In genomic region chr2:170060066-170060465, GRCm38 (mm10) we compare ENCODE assay signal across 10 mouse cellular contexts.
DNase-seq lines count a peak whose midpoint lies in the region; ATAC-seq and TF ChIP-seq lines count a peak whose summit lies in the region.
"Had no signal": no experiment of that assay in that cellular context is flagged by ENCODE, and none has a peak within 500 bp of the region (broad histone marks: within the 10 kb centered on the region; RNA-seq: fewer than 3 reads in every experiment).

No protein-coding gene starts in this region.

- H3K79me2 ChIP-seq in CH12.LX (replicated peaks; ENCODE audit: control insufficient read depth, extremely low read depth, insufficient read depth, poor library complexity, severe bottlenecking) = no peaks in the 10 kb centered on the region

- TF ChIP-seq EP300 in CH12.LX (IDR thresholded peaks at IDR 0.05; ENCODE audit: low read length) = no peak

- peak; percentile 48 for TF ChIP-seq RAD21 in CH12.LX (IDR thresholded peaks at IDR 0.05; ENCODE audit: low read depth, low read length)

- peak; percentile 44 to 72; a peak in 3 of 4 replicates for TF ChIP-seq CTCF in CH12.LX (conservative IDR thresholded peaks at IDR 0.05 in 1 of 2, IDR thresholded peaks at IDR 0.05 in 1 of 2; ENCODE audit: low read depth in 2 of 2, low read length in 2 of 2)

- H3K36me3 ChIP-seq in hindbrain, embryonic 11.5 days (ENCODE audit: control insufficient read depth, insufficient read depth, low read length) = no peaks in the 10 kb centered on the region
- no peaks in the 10 kb centered on the region for H3K36me3 ChIP-seq in hindbrain, embryonic 12.5 days
- no peaks in the 10 kb centered on the region for H3K36me3 ChIP-seq in CH12.LX (replicated peaks in 1 of 2; ENCODE audit: control insufficient read depth in 1 of 2, insufficient read depth in 1 of 2, low read length in 1 of 2)
- no peaks in the 10 kb centered on the region for H3K36me3 ChIP-seq in liver, embryonic 13.5 days
- H3K36me3 ChIP-seq: liver, embryonic 15.5 days had no signal

- H3K27ac ChIP-seq in hindbrain, embryonic 11.5 days (ENCODE audit: low read depth, low read length) = no peak overlapping the region
- no peak overlapping the region for H3K27ac ChIP-seq in hindbrain, embryonic 12.5 days
- no peak overlapping the region for H3K27ac ChIP-seq in CH12.LX (ENCODE audit: insufficient read depth, low read depth)
- no peak overlapping the region for H3K27ac ChIP-seq in liver, embryonic 13.5 days
- H3K27ac ChIP-seq: liver, embryonic 15.5 days had no signal

- dilution Hi-C loops in CH12.LX (cut with MboI; ENCODE audit: extremely low pct_ligation_motif_present, extremely low pct_unique_long_range_greater_than_20kb, low sequenced_read_pairs) = no loop called here

- in situ Hi-C loops in CH12.LX (cut with MboI; ENCODE audit: low pct_ligation_motif_present, low pct_unique_long_range_greater_than_20kb, low sequenced_read_pairs) = no loop called here

- no peak overlapping the region for H3K4me3 ChIP-seq in hindbrain, embryonic 11.5 days (ENCODE audit: low read depth, low read length)
- H3K4me3 ChIP-seq in hindbrain, embryonic 12.5 days = no peak overlapping the region
- no peak overlapping the region for H3K4me3 ChIP-seq in CH12.LX (replicated peaks in 1 of 3; ENCODE audit: low read depth in 2 of 3, low read length in 2 of 3, poor library complexity in 1 of 3)
- no peak overlapping the region for H3K4me3 ChIP-seq in liver, embryonic 13.5 days (replicated peaks)
- H3K4me3 ChIP-seq: erythroblast, embryonic 14.5 days; liver, embryonic 15.5 days had no signal

- 60% methylated on average over 4 of the region's 4 CpGs for whole genome bisulfite sequencing in hindbrain, embryonic 11.5 days
- WGBS in hindbrain, embryonic 12.5 days = 58% methylated on average over 4 of the region's 4 CpGs
- WGBS in liver, embryonic 13.5 days (ENCODE audit: insufficient replicate concordance) = 54% methylated on average over 4 of the region's 4 CpGs

- H3K9ac ChIP-seq in hindbrain, embryonic 11.5 days (ENCODE audit: low read depth, low read length) = no peak overlapping the region
- no peak overlapping the region for H3K9ac ChIP-seq in hindbrain, embryonic 12.5 days
- H3K9ac ChIP-seq in CH12.LX (ENCODE audit: insufficient read depth, low read depth) = no peak overlapping the region
- no peak overlapping the region for H3K9ac ChIP-seq in liver, embryonic 13.5 days
- H3K9ac ChIP-seq: liver, embryonic 15.5 days had no signal

- no peaks in the 10 kb centered on the region for H3K27me3 ChIP-seq in hindbrain, embryonic 11.5 days (ENCODE audit: control insufficient read depth, insufficient read depth, low read length)
- H3K27me3 ChIP-seq in hindbrain, embryonic 12.5 days = no peaks in the 10 kb centered on the region
- H3K27me3 ChIP-seq in CH12.LX (replicated peaks) = no peaks in the 10 kb centered on the region
- H3K27me3 ChIP-seq in liver, embryonic 13.5 days = no peaks in the 10 kb centered on the region
- H3K27me3 ChIP-seq: liver, embryonic 15.5 days had no signal

- H3K4me1 ChIP-seq in hindbrain, embryonic 11.5 days (replicated peaks; ENCODE audit: control insufficient read depth, insufficient read depth, low read length) = no peaks in the 10 kb centered on the region
- H3K4me1 ChIP-seq in hindbrain, embryonic 12.5 days = no peaks in the 10 kb centered on the region
- no peaks in the 10 kb centered on the region for H3K4me1 ChIP-seq in CH12.LX (ENCODE audit: control insufficient read depth in 1 of 2, insufficient read depth in 2 of 2)
- no peaks in the 10 kb centered on the region for H3K4me1 ChIP-seq in liver, embryonic 13.5 days (replicated peaks)
- H3K4me1 ChIP-seq: liver, embryonic 15.5 days had no signal

- H3K4me2 ChIP-seq in hindbrain, embryonic 11.5 days (replicated peaks; ENCODE audit: low read depth, low read length) = no peak overlapping the region
- H3K4me2 ChIP-seq in hindbrain, embryonic 12.5 days (replicated peaks) = no peak overlapping the region
- no peak overlapping the region for H3K4me2 ChIP-seq in CH12.LX (ENCODE audit: insufficient read depth, low read depth, poor library complexity, severe bottlenecking)
- H3K4me2 ChIP-seq in liver, embryonic 13.5 days = no peak overlapping the region
- H3K4me2 ChIP-seq: liver, embryonic 15.5 days had no signal

- ATAC-seq in hindbrain, embryonic 11.5 days (ENCODE audit: low FRiP score) = no peak
- no peak for ATAC-seq in hindbrain, embryonic 12.5 days (ENCODE audit: low FRiP score)
- no peak for ATAC-seq in liver, embryonic 13.5 days (ENCODE audit: low read depth)

- H3K9me3 ChIP-seq in hindbrain, embryonic 11.5 days (ENCODE audit: control insufficient read depth, low read length) = no peaks in the 10 kb centered on the region
- H3K9me3 ChIP-seq in hindbrain, embryonic 12.5 days (replicated peaks) = no peaks in the 10 kb centered on the region; the same call in 1 of the 2 replicates
- H3K9me3 ChIP-seq in CH12.LX (replicated peaks; ENCODE audit: low read length) = peaks cover 17% of the 10 kb centered on the region
- H3K9me3 ChIP-seq in liver, embryonic 13.5 days (replicated peaks) = no peaks in the 10 kb centered on the region
- H3K9me3 ChIP-seq: liver, embryonic 15.5 days had no signal

- DNase-seq in hindbrain, embryonic 11.5 days (ENCODE audit: low spot score) = peak; percentile 47
- DNase-seq in CH12.LX (ENCODE audit: extremely low read depth) = peak; percentile 13
- DNase-seq in R1 (ENCODE audit: low read depth, low spot score) = peak; percentile 71
- DNase-seq in liver, embryonic 13.5 days = peak; percentile 46
- DNase-seq in thymus, postnatal 25 days = peak; percentile 71
- no peak for DNase-seq in layer of hippocampus, adult 11-12 months (ENCODE audit: low spot score)
- DNase-seq in gastrocnemius, adult 18-20 months (ENCODE audit: low spot score) = no peak

- TF ChIP-seq POLR2A in CH12.LX (IDR thresholded peaks at IDR 0.05; ENCODE audit: low read depth, low read length) = no peak

TF ChIP-seq in CH12.LX, 34 proteins besides CTCF, POLR2A, EP300 and RAD21:
- TF ChIP-seq SMC3 (IDR thresholded peaks at IDR 0.05; ENCODE audit: low read depth, low read length) = peak; percentile 72
- TF ChIP-seq IRF4 (IDR thresholded peaks at IDR 0.05; ENCODE audit: low read depth, low read length) = no peak

Comparison
In these comparisons a context has a peak if more than half of its experiments do, and no peak if none do; other contexts are left out.
1. DNase-seq: peak in hindbrain, embryonic 11.5 days (single experiment), CH12.LX (single experiment), R1 (single experiment), liver, embryonic 13.5 days (single experiment) and thymus, postnatal 25 days (single experiment); none in layer of hippocampus, adult 11-12 months (single experiment) and gastrocnemius, adult 18-20 months (single experiment).